Mouse (Mus musculus): ENCODE data around the gene Usp39. TPM values are rescaled to one million over a fixed set of nuclear protein-coding genes. Genes with fewer than 3 reads are reported as not detected.

Usp39 gene
- polyA plus RNA-seq, 1 experiment from 2014 or later, result 51.7 TPM

DNA sequence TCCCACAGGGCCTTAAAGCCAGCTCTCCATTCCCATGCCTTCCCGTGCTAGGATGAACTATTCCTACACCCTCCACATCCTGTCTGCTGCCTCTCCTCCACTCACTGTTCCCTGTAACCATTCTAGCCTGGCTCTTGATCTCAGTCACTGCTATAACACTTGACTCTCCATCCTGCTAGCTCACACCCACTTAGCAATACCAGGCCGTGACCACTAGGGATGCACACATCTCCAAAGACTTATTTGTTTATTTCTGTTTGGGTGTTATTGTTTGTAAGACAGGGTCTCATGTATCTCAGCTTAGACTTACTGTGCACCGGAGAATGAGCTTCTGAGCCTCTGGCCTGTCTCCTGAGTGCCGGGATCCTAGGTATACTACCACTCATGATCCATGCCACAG is 24.6 kb upstream of the Usp39 start:
- no peak for ATAC-seq (ENCODE audit: low FRiP score, low read depth)
- 73% methylated on average over 4 of the region's 4 CpGs for WGBS

DNA sequence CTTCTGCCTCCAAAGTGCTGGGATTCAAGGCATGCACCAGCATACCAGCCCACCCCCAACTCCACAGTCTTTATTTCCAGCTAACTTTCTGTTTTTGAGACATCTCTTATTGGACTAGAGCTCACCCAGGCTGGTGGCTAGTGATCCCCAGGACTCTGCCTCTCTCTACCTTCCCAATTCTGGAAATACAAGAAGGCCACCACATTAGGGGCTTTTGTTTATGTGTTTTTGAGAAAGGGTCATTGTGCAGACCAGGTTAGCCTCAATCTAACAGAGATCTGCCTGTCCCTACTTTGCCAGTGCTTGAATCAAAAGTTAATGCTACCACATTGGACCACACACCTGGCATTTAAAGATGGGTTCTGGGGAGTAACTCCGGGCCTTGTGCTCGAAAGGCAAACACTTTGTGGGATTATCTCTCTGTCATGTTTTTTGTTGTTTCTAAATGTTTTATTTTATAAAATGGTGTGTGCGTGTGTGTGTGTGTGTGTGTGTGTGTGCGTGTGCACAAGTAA is 22.5 kb upstream of the Usp39 start:
- Histone ChIP-seq H3K27ac (no peak overlapping the region), H3K4me2 (replicated peaks) (no peak overlapping the region), H3K9me3 (no peaks in the 10 kb centered on the region), H3K36me3 (no peaks in the 10 kb centered on the region), H3K4me1 (peaks cover 17% of the 10 kb centered on the region), H3K27me3 (no peaks in the 10 kb centered on the region), H3K9ac (no peak overlapping the region), H3K4me3 (no peak overlapping the region)
- ATAC-seq (ENCODE audit: low FRiP score, low read depth), result no peak
- WGBS, result 73% methylated on average over 4 of the region's 4 CpGs

More for the DNA sequence above, 24.6 kb upstream of the Usp39 start:
- Histone ChIP-seq H3K9me3 (no peaks in the 10 kb centered on the region), H3K4me2 (replicated peaks) (no peak overlapping the region), H3K4me3 (no peak overlapping the region), H3K27me3 (no peaks in the 10 kb centered on the region), H3K9ac (no peak overlapping the region), H3K36me3 (no peaks in the 10 kb centered on the region), H3K4me1 (peaks cover 11% of the 10 kb centered on the region), H3K27ac (no peak overlapping the region)

GRCm38 (mm10) chr6:72366844-72367443 is 22.0 kb upstream of the Usp39 start, which contains the start of gene Rnf181:
Gene Rnf181, minus strand, starts transcription at chr6:72366956.
- 81% methylated on average over 4 of the region's 4 CpGs for WGBS
- Histone ChIP-seq H3K27me3 (no peaks in the 10 kb centered on the region), H3K4me2 (replicated peaks) (no peak within 1 kb of the TSS), H3K4me3 (no peak within 1 kb of the TSS), H3K4me1 (peaks cover 17% of the 10 kb centered on the region), H3K9ac (no peak within 1 kb of the TSS), H3K27ac (no peak within 1 kb of the TSS), H3K9me3 (no peaks in the 10 kb centered on the region), H3K36me3 (no peaks in the 10 kb centered on the region)
- no peak for ATAC-seq (ENCODE audit: low FRiP score, low read depth)

- ATAC-seq (ENCODE audit: low FRiP score, low read depth), result no peak
- Histone ChIP-seq H3K27ac (no peak overlapping the region), H3K4me2 (replicated peaks) (no peak overlapping the region), H3K27me3 (no peaks in the 10 kb centered on the region), H3K9ac (no peak overlapping the region), H3K9me3 (no peaks in the 10 kb centered on the region), H3K4me3 (no peak overlapping the region), H3K4me1 (peaks cover 17% of the 10 kb centered on the region), H3K36me3 (no peaks in the 10 kb centered on the region)
- WGBS, result 68% methylated on average over 3 of the region's 3 CpGs
Measured at GRCm38 (mm10) chr6:72366304-72366703, 21.3 kb upstream of the Usp39 start.

DNA sequence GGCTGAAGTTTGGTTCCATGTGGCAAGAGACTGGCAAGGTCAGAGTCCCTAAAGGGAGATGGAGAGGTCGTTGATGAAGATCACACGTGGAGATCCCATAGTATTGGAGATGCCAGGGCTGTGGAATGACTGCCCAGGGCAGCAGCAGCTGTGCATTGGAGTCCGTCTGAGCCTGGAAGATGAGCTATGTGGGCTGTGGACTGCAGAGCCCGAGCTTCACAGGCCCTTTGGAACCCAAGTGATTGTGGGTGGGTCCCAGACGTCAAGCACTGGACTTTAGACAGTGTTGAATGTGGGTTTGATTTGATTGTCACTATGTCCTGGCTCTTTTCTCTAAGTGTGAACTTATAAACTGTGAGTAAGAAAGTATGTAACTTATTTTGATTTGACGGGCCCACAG is 20.0 kb upstream of the Usp39 start:
- H3K36me3 ChIP-seq, result peaks cover 8% of the 10 kb centered on the region
- 63% methylated on average over 6 of the region's 6 CpGs for WGBS

DNA sequence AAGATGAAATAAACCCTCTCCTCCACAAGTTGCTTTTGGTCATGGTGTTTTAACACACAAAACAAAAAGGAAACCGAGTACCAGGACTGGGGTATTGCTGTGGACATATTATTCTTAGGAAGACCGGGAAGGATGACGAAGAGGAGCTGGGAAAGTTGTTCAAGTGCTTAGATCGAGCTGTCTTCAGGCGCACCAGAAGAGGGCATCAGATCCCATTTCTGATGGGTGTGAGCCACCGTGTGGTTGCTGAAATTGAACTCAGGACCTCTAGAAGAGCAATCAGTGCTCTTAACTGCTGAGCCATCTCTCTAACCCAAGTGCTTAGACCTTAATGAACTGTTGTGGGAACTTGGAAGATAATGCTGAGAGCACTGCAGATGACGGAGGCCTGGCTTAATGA is 19.0 kb upstream of the Usp39 start:
- H3K9ac ChIP-seq, result no peak overlapping the region
- H3K9me3 ChIP-seq, result no peaks in the 10 kb centered on the region
- H3K4me2 ChIP-seq (replicated peaks), result no peak overlapping the region
- 53% methylated on average over 7 of the region's 7 CpGs for WGBS
- peaks cover 17% of the 10 kb centered on the region for H3K36me3 ChIP-seq
- ATAC-seq (ENCODE audit: low FRiP score, low read depth), result no peak
- H3K4me3 ChIP-seq, result no peak overlapping the region
- peaks cover 21% of the 10 kb centered on the region for H3K4me1 ChIP-seq
- no peaks in the 10 kb centered on the region for H3K27me3 ChIP-seq
- no peak overlapping the region for H3K27ac ChIP-seq

More for the DNA sequence above, 20.0 kb upstream of the Usp39 start:
- Histone ChIP-seq H3K27me3 (no peaks in the 10 kb centered on the region), H3K4me3 (no peak overlapping the region), H3K4me2 (replicated peaks) (no peak overlapping the region), H3K4me1 (peaks cover 21% of the 10 kb centered on the region), H3K9ac (no peak overlapping the region), H3K9me3 (no peaks in the 10 kb centered on the region), H3K27ac (no peak overlapping the region)
- no peak for ATAC-seq (ENCODE audit: low FRiP score, low read depth)

DNA sequence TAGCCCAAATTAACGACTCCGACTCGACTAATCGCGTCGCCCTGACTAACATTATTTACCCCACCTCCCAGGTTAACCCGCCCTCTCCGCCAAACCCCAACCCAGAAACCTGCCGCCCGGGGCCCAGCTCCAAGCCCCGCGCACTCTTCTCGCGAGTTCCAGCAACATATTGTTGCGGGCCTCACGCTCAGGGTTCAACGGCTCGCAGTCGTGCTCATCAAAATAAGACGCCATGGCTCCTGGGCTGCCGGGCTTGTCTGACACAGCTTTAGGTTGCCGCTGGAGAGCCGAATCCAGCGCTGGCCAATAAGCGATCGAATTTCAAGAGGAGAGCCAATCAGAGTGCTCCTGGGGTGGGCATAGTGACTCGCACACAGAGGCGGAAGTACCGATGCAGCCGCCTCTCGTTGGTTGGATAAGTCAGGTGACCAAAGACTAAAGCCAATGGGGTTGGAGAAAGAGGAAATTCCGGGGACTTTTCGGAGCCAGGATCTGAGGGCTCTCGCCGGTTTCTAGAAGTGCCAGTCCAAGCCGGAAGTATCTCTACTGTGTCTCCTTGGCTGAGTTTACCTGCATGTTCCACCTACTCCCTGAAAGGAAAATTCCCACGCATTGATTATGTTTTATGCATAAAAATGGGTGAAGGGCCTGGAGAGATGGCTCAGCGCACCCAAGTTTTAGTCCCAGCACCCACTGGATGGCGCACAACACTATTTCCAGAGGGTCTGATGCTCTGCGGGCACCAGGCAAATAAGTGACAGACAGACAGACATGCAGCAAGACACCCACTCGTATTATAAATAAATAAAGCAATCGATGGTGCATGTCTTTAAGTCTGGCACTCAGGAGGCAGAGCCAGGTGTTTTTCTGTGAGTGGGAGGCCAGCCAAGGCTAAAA is 17.4 kb upstream of the Usp39 start:
- Histone ChIP-seq H3K4me2 (replicated peaks) (peak overlapping the region; percentile 89), H3K4me3 (peak overlapping the region; percentile 78), H3K27ac (peak overlapping the region; percentile 67; the same call in 1 of the 2 replicates), H3K9me3 (no peaks in the 10 kb centered on the region), H3K36me3 (peaks cover 30% of the 10 kb centered on the region), H3K9ac (peak overlapping the region; percentile 75), H3K4me1 (peaks cover 28% of the 10 kb centered on the region), H3K27me3 (no peaks in the 10 kb centered on the region)
- under 1% methylated on average over 42 of the region's 42 CpGs for WGBS
- ATAC-seq (ENCODE audit: low FRiP score, low read depth), result peak; percentile 99

DNA sequence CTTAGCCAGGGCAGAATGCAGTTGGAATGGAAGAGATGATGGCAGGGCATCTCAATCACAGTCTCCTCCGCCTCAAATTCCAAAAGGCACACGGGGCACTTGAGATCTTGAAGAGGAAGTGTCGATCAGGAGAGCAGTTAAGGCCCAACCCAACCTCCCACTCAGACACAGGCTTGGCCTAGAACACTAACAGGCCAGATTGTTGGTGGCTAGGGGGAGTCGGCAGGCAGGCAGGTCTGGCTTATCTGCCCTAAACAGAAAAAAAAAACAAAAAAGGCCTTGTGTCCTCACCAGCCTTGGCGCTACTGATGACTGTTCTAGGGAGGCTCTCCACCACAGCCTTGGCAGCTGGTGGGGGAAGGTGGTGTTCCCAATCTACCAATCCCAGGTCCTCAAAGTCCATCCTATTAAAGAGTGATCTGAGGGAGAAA is 16.2 kb upstream of the Usp39 start:
- ATAC-seq (ENCODE audit: low FRiP score, low read depth), result no peak
- peak overlapping the region; percentile 75 for H3K9ac ChIP-seq

DNA sequence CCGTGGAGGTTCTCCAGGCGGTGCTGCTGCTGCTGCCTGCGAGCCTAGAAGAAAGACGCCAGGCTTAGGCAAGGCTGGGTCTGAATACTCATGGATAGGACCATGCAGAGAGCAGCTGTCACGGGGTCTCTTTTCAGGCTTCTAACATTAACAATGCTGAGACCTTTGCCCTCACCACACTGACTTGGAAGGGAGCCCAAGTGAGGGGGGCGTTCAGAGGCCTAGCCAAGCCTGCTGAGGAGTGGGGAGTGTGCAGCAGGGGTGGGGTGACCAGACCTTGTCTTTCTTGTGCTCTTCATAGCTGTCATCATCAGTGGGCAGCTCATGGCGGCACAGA is 15.6 kb upstream of the Usp39 start:
- Histone ChIP-seq H3K4me3 (no peak overlapping the region), H3K27ac (no peak overlapping the region), H3K27me3 (no peaks in the 10 kb centered on the region), H3K4me1 (peaks cover 46% of the 10 kb centered on the region), H3K36me3 (peaks cover 30% of the 10 kb centered on the region), H3K4me2 (replicated peaks) (no peak overlapping the region), H3K9ac (no peak overlapping the region), H3K9me3 (no peaks in the 10 kb centered on the region)
- ATAC-seq (ENCODE audit: low FRiP score, low read depth), result no peak
- WGBS, result 83% methylated on average over 7 of the region's 7 CpGs

More for the DNA sequence above, 16.2 kb upstream of the Usp39 start:
- Histone ChIP-seq H3K4me2 (replicated peaks) (peak overlapping the region; percentile 89), H3K9me3 (no peaks in the 10 kb centered on the region), H3K27me3 (no peaks in the 10 kb centered on the region), H3K36me3 (peaks cover 30% of the 10 kb centered on the region), H3K4me3 (peak overlapping the region; percentile 78), H3K27ac (no peak overlapping the region), H3K4me1 (peaks cover 41% of the 10 kb centered on the region)
- WGBS, result 71% methylated on average over 5 of the region's 5 CpGs

- Histone ChIP-seq H3K27me3 (no peaks in the 10 kb centered on the region), H3K9me3 (no peaks in the 10 kb centered on the region), H3K27ac (no peak overlapping the region), H3K4me3 (no peak overlapping the region), H3K9ac (no peak overlapping the region), H3K4me2 (replicated peaks) (no peak overlapping the region), H3K4me1 (peaks cover 47% of the 10 kb centered on the region), H3K36me3 (peaks cover 30% of the 10 kb centered on the region)
- ATAC-seq (ENCODE audit: low FRiP score, low read depth), result no peak
- 79% methylated on average over 11 of the region's 11 CpGs for WGBS
Measured at GRCm38 (mm10) chr6:72359891-72360598, 15.1 kb upstream of the Usp39 start.

DNA sequence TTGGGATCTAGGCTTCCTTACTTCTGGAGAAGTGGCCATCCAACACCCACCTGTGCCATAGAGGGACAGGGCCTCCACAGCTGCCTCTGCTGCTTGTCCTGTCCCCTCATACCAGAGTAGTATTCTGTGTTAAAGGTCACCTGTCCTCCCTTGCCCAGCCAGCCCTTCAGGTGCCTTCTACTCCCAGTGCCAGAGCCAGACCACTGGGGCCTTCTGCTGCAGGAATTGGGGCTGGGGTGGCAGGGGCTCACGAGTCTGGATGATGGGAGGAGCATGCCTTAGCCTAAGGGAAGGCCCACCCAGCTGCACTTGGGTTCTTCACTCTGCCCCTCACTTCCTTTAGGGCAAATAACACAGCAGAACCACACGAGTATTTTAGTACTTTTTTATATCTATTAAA is 14.4 kb upstream of the Usp39 start:
- peaks cover 54% of the 10 kb centered on the region for H3K4me1 ChIP-seq
- no peak for ATAC-seq (ENCODE audit: low FRiP score, low read depth)
- no peaks in the 10 kb centered on the region for H3K9me3 ChIP-seq
- H3K27me3 ChIP-seq, result no peaks in the 10 kb centered on the region
- H3K36me3 ChIP-seq, result peaks cover 30% of the 10 kb centered on the region
- H3K4me3 ChIP-seq, result no peak overlapping the region
- H3K9ac ChIP-seq, result no peak overlapping the region
- no peak overlapping the region for H3K27ac ChIP-seq
- no peak overlapping the region for H3K4me2 ChIP-seq (replicated peaks)
- 70% methylated on average over 2 of the region's 2 CpGs for WGBS
